Mouse (Mus musculus) brain, embryonic 14.5 days (tissue): ENCODE measurements around the gene Casz1.

Experiments
- CTCF ChIP-seq: fragments of 200-500 bp; IDR thresholded peaks from 2 replicates; pipeline ENCODE4 v1.5.1; 2012; ENCODE audit warnings: inconsistent platforms, mild to moderate bottlenecking, moderate library complexity, borderline replicate concordance; ENCODE audit not compliant: insufficient read depth, insufficient read length; ENCODE audit errors: extremely low read depth
- POLR2A ChIP-seq: fragments of 200-500 bp; IDR thresholded peaks from 2 replicates; pipeline ENCODE4 v1.6.1; 2012; ENCODE audit warnings: mild to moderate bottlenecking, inconsistent platforms, borderline replicate concordance; ENCODE audit not compliant: poor library complexity, insufficient read depth, insufficient read length, severe bottlenecking; ENCODE audit errors: extremely low read depth

DNA sequence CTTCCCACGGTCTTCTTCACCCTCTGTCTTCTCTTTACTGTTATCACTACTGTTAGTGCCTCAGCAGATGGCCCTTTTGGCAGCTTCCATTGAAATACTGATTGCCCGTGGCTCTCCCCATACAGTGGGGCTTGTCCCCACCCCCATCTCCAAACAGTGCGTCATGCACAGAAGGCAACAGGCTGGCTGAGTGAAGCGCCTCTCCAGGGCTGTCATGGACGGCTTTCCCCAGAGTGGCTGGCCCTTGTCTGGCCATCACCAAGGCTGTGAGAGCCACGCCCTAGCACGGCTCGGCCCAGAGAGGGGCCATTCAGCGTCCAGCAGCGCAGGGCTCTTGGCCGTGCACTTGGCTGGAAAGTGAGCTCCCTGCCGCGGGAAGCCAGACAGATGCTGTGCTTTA lies 131.0 kb downstream of the Casz1 start:
- TF ChIP-seq POLR2A, result no peak
- TF ChIP-seq CTCF, result no peak
